Mouse (Mus musculus) mouse trophoblast stem cell (cell line): Measurements from ENCODE around the gene 4930572O03Rik.
"Not testable (repeated sequence)": the region's sequence is repeated elsewhere in the genome, so short reads cannot be mapped to it uniquely, and the experiment has no call there.

Experiments
- in situ Hi-C, 2 experiments: fragments of 300-500 bp; cut with MseI, MboI; formaldehyde crosslinking; loops; 2 replicates in 1 of 2; 3 replicates in 1 of 2; pipeline ENCODE4 v1.15.1; 2025

4930572O03Rik gene

GRCm38 (mm10) chr5:15656959-15657358, at the start of gene 4930572O03Rik:
Gene 4930572O03Rik, minus strand, starts transcription at chr5:15657059.
- in situ Hi-C loops = not testable (repeated sequence)

DNA sequence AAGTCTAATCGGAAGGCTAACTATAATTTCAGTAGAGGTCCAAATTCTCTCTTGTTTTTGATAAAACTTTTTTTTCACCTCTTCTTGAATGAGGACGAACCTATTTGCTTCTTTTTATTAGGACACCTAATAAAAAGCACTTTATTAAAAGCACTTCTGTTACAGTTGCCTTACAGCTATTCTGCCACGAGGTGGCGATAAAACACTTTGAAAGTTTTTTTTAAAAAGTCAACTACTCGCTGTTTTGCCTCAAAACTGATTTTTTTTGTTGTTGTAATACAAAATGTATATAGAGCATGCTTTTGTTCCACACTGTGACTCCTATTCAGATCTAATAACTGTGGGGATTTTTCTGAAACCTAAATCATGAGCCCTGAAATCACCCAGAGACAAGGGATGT, 46.0 kb upstream of the 4930572O03Rik start:
- in situ Hi-C loops = not testable (repeated sequence)

DNA sequence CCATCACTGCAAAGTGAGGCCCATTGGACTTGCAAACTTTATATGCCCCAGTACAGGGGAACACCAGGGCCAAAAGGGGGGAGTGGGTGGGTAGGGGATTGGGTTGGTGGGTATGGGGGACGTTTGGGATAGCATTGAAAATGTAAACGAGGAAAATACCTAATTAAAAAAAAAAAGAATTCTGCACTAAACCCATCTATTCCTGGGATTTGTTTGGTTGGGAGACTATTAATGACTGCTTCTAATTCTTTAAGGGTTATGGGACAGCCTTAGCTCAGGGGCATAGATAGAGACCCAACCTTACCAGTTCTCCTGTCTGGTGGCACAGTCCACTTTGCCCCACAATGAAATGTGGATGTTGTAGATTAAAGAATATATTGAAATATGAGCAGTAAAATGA, 40.9 kb upstream of the 4930572O03Rik start:
- in situ Hi-C loops = not testable (repeated sequence)

DNA sequence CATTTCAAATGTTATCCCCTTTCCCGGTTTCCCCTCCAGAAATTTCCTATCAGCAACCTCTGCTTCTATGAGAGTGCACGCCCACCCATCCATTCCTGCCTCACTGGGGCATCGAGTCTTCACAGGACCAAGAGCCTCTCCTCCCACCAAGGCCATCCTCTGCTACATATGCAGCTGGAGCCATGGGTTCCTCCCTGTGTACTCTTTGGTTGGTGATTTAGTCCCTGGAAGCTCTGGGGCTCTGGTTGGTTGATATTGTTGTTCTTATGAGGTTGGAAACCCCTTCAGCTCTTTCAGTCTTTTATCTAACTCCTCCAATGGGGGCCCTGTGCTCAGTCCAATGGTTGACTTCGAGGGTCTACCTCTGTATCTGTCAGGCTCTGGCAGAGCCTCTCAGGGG, 35.0 kb upstream of the 4930572O03Rik start:
- in situ Hi-C loops = not testable (repeated sequence)

- in situ Hi-C loops = not testable (repeated sequence)
Measured at GRCm38 (mm10) chr5:15690822-15691221, 34.0 kb upstream of the 4930572O03Rik start.

GRCm38 (mm10) chr5:15689659-15690213, 32.9 kb upstream of the 4930572O03Rik start:
- in situ Hi-C loops = not testable (repeated sequence)

DNA sequence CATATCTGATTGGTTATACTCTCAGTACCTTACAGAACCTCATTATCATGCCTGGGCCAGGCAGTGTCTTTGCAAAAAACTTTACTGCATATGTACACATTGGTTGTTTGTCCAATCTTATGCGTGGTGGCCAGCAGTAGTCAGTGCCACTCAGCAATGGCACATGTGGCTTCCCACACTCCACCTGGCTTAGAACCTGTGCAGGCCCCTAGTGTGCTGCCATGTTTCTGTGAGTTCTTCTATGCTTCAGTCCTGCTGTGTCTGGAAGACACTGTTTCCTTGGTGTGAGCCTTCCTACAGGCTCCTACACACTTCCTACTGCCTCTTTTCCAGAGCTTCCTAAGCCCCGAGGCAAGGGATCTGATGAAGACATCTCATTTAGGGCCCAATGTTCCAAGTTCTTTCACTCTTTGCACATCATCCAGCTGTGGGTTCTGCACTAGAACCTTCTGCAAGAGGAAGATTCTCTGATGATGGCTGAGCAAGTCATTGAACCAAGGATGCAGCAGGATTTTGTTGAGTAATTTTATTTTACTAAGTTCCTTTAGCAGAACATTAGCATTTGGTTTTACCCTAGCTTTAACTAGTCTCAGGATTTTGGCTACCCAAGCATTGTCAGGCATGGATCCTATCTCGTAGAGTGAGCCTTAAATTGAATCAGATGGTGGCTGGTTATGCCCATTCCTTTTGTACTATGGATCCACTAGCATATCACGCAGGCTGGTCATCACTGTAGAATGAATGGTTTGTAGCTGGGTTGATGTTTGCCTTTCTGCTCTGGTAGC, 32.2 kb upstream of the 4930572O03Rik start:
- in situ Hi-C loops = not testable (repeated sequence)

GRCm38 (mm10) chr5:15681301-15682035, 24.6 kb upstream of the 4930572O03Rik start:
- in situ Hi-C loops = not testable (repeated sequence)

GRCm38 (mm10) chr5:15679980-15680949, 23.4 kb upstream of the 4930572O03Rik start:
- in situ Hi-C loops = not testable (repeated sequence)

- in situ Hi-C loops = not testable (repeated sequence)
Measured at GRCm38 (mm10) chr5:15678907-15679306, 22.0 kb upstream of the 4930572O03Rik start.

GRCm38 (mm10) chr5:15677750-15678149, 20.9 kb upstream of the 4930572O03Rik start:
- in situ Hi-C loops = not testable (repeated sequence)

GRCm38 (mm10) chr5:15674429-15675244, 17.8 kb upstream of the 4930572O03Rik start:
- in situ Hi-C loops = not testable (repeated sequence)

DNA sequence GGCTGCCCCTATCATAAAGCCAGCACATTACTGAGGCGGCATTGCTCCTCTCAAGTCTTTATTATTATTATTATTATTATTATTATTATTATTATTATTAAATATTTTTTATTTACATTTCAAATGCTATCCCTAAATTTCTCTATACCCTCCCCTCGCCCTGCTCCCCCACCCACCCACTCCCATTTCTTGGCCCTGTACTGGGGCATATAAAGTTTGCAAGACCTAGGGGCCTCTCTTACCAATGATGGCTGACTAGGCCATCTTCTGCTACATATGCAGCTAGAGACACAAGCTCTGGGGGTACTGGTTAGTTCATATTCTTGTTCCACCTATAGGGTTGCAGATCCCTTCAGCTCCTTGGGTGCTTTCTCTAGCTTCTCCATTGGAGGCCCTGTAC, 17.1 kb upstream of the 4930572O03Rik start:
- in situ Hi-C loops = not testable (repeated sequence)

DNA sequence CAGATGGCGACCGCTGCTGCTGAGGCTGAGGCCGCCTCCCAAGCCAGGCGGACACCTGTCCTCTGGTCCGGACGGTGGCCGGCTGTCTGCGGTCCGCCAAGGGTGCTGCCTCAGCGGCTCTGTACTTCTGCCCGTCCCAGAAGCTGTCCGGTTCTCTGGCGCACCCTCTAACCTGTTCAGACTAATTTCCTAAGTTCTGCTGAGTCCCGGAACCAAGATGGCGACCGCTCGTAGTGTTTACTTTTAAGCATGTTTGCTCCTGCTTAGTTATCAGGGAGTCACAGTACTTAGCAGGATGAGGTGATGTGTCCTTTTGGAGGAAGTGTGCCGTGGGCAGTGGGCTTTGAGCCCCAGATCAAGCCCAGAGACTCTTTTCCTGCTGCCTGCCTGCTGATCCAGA, 13.9 kb upstream of the 4930572O03Rik start:
- in situ Hi-C loops = not testable (repeated sequence)

DNA sequence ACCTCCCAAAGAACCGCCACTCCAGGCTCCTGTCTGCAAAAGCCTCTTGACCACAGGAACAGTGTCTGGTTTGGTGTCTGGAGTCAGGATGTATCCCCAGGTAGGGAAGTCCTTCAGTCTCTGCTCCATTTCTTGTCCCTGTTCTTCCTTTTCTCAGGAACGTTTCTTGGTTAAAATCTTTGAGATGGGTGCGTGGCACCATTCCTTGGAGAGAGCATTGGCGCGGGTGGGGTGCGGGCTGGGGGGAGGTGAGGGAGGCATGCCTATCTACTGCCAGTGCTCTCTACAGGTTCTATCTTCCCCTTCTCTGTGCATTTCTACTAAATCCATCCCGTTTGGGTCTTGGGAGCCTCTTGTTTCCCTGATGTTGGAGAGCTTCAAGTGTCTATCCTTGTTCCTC, 7.0 kb upstream of the 4930572O03Rik start:
- in situ Hi-C loops = not testable (repeated sequence)

DNA sequence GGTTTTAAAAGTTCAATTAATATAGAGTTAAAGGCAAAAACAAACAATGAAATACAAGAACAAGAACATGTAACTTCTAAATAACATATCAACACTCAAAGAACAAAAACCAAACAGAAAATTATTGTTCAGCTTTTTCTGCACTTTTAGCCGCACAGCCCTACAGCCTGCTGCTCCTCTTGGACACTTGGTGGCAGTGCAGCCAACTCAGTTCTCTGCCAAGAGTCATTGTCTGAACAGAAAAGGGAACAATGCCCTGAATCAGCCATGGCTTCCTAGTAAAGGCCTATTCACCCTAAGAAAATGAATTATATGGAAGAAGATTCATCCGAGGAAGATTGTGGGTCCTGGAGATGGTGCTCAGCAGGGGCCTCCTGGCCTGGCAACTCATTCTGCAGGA, 4.5 kb downstream of the 4930572O03Rik start:
- in situ Hi-C loops = not testable (repeated sequence)

GRCm38 (mm10) chr5:15645707-15646106, 11.2 kb downstream of the 4930572O03Rik start:
- in situ Hi-C loops = not testable (repeated sequence)

DNA sequence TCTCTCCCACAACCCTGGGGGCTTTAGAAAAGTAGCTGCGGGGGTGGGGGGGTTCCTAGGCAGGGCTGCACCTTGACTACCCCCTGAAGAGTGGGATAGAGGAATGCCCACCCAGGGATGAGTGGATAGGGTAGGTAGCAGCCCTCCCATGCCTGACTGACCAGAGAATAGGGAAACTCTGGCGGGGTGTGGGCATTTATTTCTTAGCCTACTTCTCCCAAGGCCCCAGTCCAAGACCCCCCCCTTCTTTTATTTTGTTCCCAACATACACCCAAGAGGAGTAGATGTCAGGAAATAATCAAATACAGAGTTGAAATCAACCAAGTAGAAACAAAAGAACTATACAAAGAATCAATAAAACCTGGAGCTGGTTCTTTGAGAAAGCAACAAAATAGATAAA, 19.2 kb downstream of the 4930572O03Rik start:
- in situ Hi-C loops = not testable (repeated sequence)

GRCm38 (mm10) chr5:15630068-15630467, 26.8 kb downstream of the 4930572O03Rik start:
- in situ Hi-C loops = not testable (repeated sequence)

GRCm38 (mm10) chr5:15628136-15628535, 28.7 kb downstream of the 4930572O03Rik start:
- in situ Hi-C loops = not testable (repeated sequence)
